Mouse (Mus musculus) embryo, embryonic 9.5 days (tissue): ENCODE results near the gene Slfn8.
"Not testable (repeated sequence)": the region's sequence is repeated elsewhere in the genome, so short reads cannot be mapped to it uniquely, and the experiment has no call there.

Source experiments
- DNase-seq: peaks from one replicate; pipeline ENCODE4 v3.0.0-alpha.2; 2017; ENCODE audit errors: extremely low spot score

Gene Slfn8

GRCm38 (mm10) chr11:82991469-82992166 is 29.0 kb downstream of the Slfn8 start, which contains the start of gene Slfn9:
TSS of gene Slfn9 (minus strand) at chr11:82991830.
- DNase-seq: peak; percentile 43

GRCm38 (mm10) chr11:82990612-82991385 is 29.8 kb downstream of the Slfn8 start:
- peak; percentile 55 for DNase-seq

GRCm38 (mm10) chr11:82989357-82989756 is 31.3 kb downstream of the Slfn8 start:
- peak; percentile 33 for DNase-seq

GRCm38 (mm10) chr11:82987621-82988020 is 33.0 kb downstream of the Slfn8 start:
- no peak for DNase-seq

GRCm38 (mm10) chr11:82983193-82983592 is 37.4 kb downstream of the Slfn8 start:
- no peak for DNase-seq

- DNase-seq: not testable (repeated sequence)
Measured at GRCm38 (mm10) chr11:82982409-82982808, 38.2 kb downstream of the Slfn8 start.

- DNase-seq: peak; percentile 6
Measured at GRCm38 (mm10) chr11:82973916-82974315, 46.7 kb downstream of the Slfn8 start.

- no peak for DNase-seq
Measured at GRCm38 (mm10) chr11:82971590-82971974, 49.0 kb downstream of the Slfn8 start.

- DNase-seq: peak; percentile 68
Measured at GRCm38 (mm10) chr11:82970712-82971589, 49.7 kb downstream of the Slfn8 start.

GRCm38 (mm10) chr11:82962215-82962614 is 58.4 kb downstream of the Slfn8 start:
- no peak for DNase-seq

- no peak for DNase-seq
Measured at GRCm38 (mm10) chr11:82961743-82962142, 58.9 kb downstream of the Slfn8 start.

- DNase-seq: no peak
Measured at GRCm38 (mm10) chr11:82959613-82960012, 61.0 kb downstream of the Slfn8 start.

GRCm38 (mm10) chr11:82956925-82957324 is 63.7 kb downstream of the Slfn8 start:
- no peak for DNase-seq

GRCm38 (mm10) chr11:82954631-82955030 is 66.0 kb downstream of the Slfn8 start:
- DNase-seq: no peak

GRCm38 (mm10) chr11:82952612-82953542 is 67.7 kb downstream of the Slfn8 start:
- DNase-seq: no peak
